Comparison of ENCODE assay signal across 8 mouse cellular contexts in genomic region chr9:40805263-40805662, GRCm38 (mm10). TPM values are rescaled to one million over a fixed set of nuclear protein-coding genes. Genes with fewer than 3 reads are reported as not detected.
A peak's percentile ranks its signal among the peaks of the same experiment; 100 is the strongest.
DNase-seq lines count a peak whose midpoint lies in the region; ATAC-seq and TF ChIP-seq lines count a peak whose summit lies in the region.

No protein-coding gene starts in this region.

- H3K4me2 ChIP-seq in embryonic facial prominence, embryonic 13.5 days: peak overlapping the region; percentile 53
- H3K4me2 ChIP-seq in heart, embryonic 15.5 days: peak overlapping the region; percentile 19
- 0 out of 2 replicates have a peak overlapping the region, but pooled peaks have one; percentile 1 for H3K4me2 ChIP-seq in liver, postnatal 0 days (ENCODE audit: low read depth, low read length)

- peak overlapping the region; percentile 28; the same call in 1 of the 2 replicates for H3K27ac ChIP-seq in embryonic facial prominence, embryonic 13.5 days
- H3K27ac ChIP-seq in heart, embryonic 15.5 days: 0 out of 2 replicates have a peak overlapping the region, but pooled peaks have one; percentile 77
- no peak overlapping the region for H3K27ac ChIP-seq in liver, postnatal 0 days (ENCODE audit: low read depth)

- DNase-seq in CD4-positive helper T cell, adult 2 months (ENCODE audit: low read depth, low spot score): peak; percentile 86
- peak; percentile 83 for DNase-seq in adrenal gland, postnatal 10 days
- DNase-seq in kidney, postnatal 14 days: peak; percentile 83
- DNase-seq in liver, postnatal 0 days: peak; percentile 82
- DNase-seq in retina, adult 2 months (ENCODE audit: low read depth, low spot score): peak; percentile 66
- peak; percentile 88 for DNase-seq in thymus, postnatal 4 days

- ATAC-seq in embryonic facial prominence, embryonic 13.5 days (ENCODE audit: insufficient number of reproducible peaks, insufficient read depth, low FRiP score, low TSS enrichment, low read depth): no peak
- ATAC-seq in heart, embryonic 15.5 days (replicated peaks; ENCODE audit: insufficient number of reproducible peaks, insufficient read depth, low FRiP score, low read depth): no peak
- ATAC-seq in liver, postnatal 0 days: no peak

- peak; percentile 80 for TF ChIP-seq CTCF in liver, postnatal 0 days (IDR thresholded peaks at IDR 0.05; ENCODE audit: low read depth)

- H3K9ac ChIP-seq in embryonic facial prominence, embryonic 13.5 days: no peak overlapping the region
- H3K9ac ChIP-seq in heart, embryonic 15.5 days: peak overlapping the region; percentile 31; the same call in 1 of the 2 replicates
- no peak overlapping the region for H3K9ac ChIP-seq in liver, postnatal 0 days (replicated peaks)

- WGBS in embryonic facial prominence, embryonic 13.5 days: 21% methylated on average over 2 of the region's 2 CpGs
- WGBS in heart, embryonic 15.5 days: 33% methylated on average over 2 of the region's 2 CpGs
- WGBS in liver, postnatal 0 days (ENCODE audit: insufficient replicate concordance): 36% methylated on average over 2 of the region's 2 CpGs

- H3K36me3 ChIP-seq in embryonic facial prominence, embryonic 13.5 days: peaks cover 42% of the 10 kb centered on the region
- peaks cover 32% of the 10 kb centered on the region for H3K36me3 ChIP-seq in heart, embryonic 15.5 days
- H3K36me3 ChIP-seq in liver, postnatal 0 days (replicated peaks; ENCODE audit: insufficient read depth, low read length): peaks cover 42% of the 10 kb centered on the region

- no peaks in the 10 kb centered on the region for H3K9me3 ChIP-seq in embryonic facial prominence, embryonic 13.5 days
- H3K9me3 ChIP-seq in heart, embryonic 15.5 days (replicated peaks): no peaks in the 10 kb centered on the region
- H3K9me3 ChIP-seq in liver, postnatal 0 days (ENCODE audit: low read length): no peaks in the 10 kb centered on the region

- no peak for TF ChIP-seq EP300 in liver, postnatal 0 days (IDR thresholded peaks at IDR 0.05; ENCODE audit: low read depth)

- peaks cover 46% of the 10 kb centered on the region for H3K4me1 ChIP-seq in embryonic facial prominence, embryonic 13.5 days
- H3K4me1 ChIP-seq in heart, embryonic 15.5 days (replicated peaks): peaks cover 48% of the 10 kb centered on the region
- H3K4me1 ChIP-seq in liver, postnatal 0 days (ENCODE audit: insufficient read depth): peaks cover 9% of the 10 kb centered on the region; the same call in 1 of the 2 replicates

- no peaks in the 10 kb centered on the region for H3K27me3 ChIP-seq in embryonic facial prominence, embryonic 13.5 days
- no peaks in the 10 kb centered on the region for H3K27me3 ChIP-seq in heart, embryonic 15.5 days
- H3K27me3 ChIP-seq in liver, postnatal 0 days (ENCODE audit: insufficient read depth, low read length): no peaks in the 10 kb centered on the region

- peak overlapping the region; percentile 11 for H3K4me3 ChIP-seq in embryonic facial prominence, embryonic 13.5 days
- H3K4me3 ChIP-seq in heart, embryonic 15.5 days: no peak overlapping the region
- H3K4me3 ChIP-seq in liver, postnatal 0 days (ENCODE audit: low read depth, low read length): no peak overlapping the region

RNA-seq across cellular contexts. Expression of gene Hspa8, which starts 4.5 kb away (rescaled TPM):
- 1,000 to 10,000 TPM; 1,152 to 1,293 TPM for total RNA-seq in adrenal gland, postnatal 10 days (2021)
- 2,195 and 2,229 TPM in 2 replicates for polyA plus RNA-seq in embryonic facial prominence, embryonic 13.5 days (2015; fragmentation: Nextera tagmentation; extraction: Ambion mirVana)
- 1,867 and 1,945 TPM in 2 replicates for polyA plus RNA-seq in heart, embryonic 15.5 days (2015; fragmentation: Nextera tagmentation; extraction: Ambion mirVana)
- 750 and 793 TPM in 2 replicates for polyA plus RNA-seq in liver, postnatal 0 days (2015; fragmentation: Nextera tagmentation; extraction: Ambion mirVana)

Comparison
In these comparisons a context has a peak if more than half of its experiments do, and no peak if none do; other contexts are left out.
1. H3K4me2 ChIP-seq: peak in every context shown above with its lines; median percentile 53 in embryonic facial prominence, embryonic 13.5 days; 19 in heart, embryonic 15.5 days; 1 in liver, postnatal 0 days.